ENCODE assay signal across 17 mouse cellular contexts in genomic region chr14:107987752-107988285, GRCm38 (mm10).
"Had no signal": no experiment of that assay in that cellular context is flagged by ENCODE, and none has a peak within 500 bp of the region (broad histone marks: within the 10 kb centered on the region; RNA-seq: fewer than 3 reads in every experiment).

No protein-coding gene starts in this region.

- ATAC-seq: liver, embryonic 12.5 days had no signal

- DNase-seq: lung, adult 18-20 months; lung, embryonic 14.5 days; lung, postnatal 10 days; lung, postnatal 4 days; retina, postnatal 1 day; right cerebral cortex, adult 18-20 months; right cerebral cortex, postnatal 25 days; right cerebral cortex, postnatal 4 days; spleen, adult 18-20 months; thymus, adult 18-20 months; thymus, postnatal 14 days; thymus, postnatal 36 days had no signal

- H3K27me3 ChIP-seq: liver, embryonic 12.5 days; neural tube, embryonic 13.5 days; neural tube, embryonic 15.5 days had no signal

- H3K4me1 ChIP-seq: liver, embryonic 12.5 days; neural tube, embryonic 13.5 days; neural tube, embryonic 15.5 days had no signal

- H3K9ac ChIP-seq: liver, embryonic 12.5 days; liver, embryonic 14.5 days; lung, embryonic 14.5 days; neural tube, embryonic 13.5 days; neural tube, embryonic 15.5 days had no signal

- H3K9me3 ChIP-seq: liver, embryonic 12.5 days; neural tube, embryonic 13.5 days; neural tube, embryonic 15.5 days had no signal

- H3K27ac ChIP-seq: liver, embryonic 12.5 days; liver, embryonic 14.5 days; neural tube, embryonic 13.5 days; neural tube, embryonic 15.5 days had no signal

- H3K4me2 ChIP-seq: liver, embryonic 12.5 days; lung, embryonic 14.5 days; neural tube, embryonic 13.5 days; neural tube, embryonic 15.5 days had no signal

- H3K4me3 ChIP-seq: liver, embryonic 12.5 days; myocyte; neural tube, embryonic 13.5 days; neural tube, embryonic 15.5 days had no signal

- H3K36me3 ChIP-seq: liver, embryonic 12.5 days; neural tube, embryonic 13.5 days; neural tube, embryonic 15.5 days had no signal
